Mouse (Mus musculus) B cell, adult 67 days (primary cell): ENCODE results near the gene Hist1h4m. TPM values are rescaled to one million over a fixed set of nuclear protein-coding genes. Genes with fewer than 3 reads are reported as not detected.

Experiments used
- total RNA-seq, 2 experiments: library from RNA; stranded (reverse); gene quantifications; 4 replicates each; pipeline ENCODE4 v1.2.4; 2023

The Hist1h4m gene
- 100 to 1,000 TPM; 475 to 486 TPM for total RNA-seq

DNA sequence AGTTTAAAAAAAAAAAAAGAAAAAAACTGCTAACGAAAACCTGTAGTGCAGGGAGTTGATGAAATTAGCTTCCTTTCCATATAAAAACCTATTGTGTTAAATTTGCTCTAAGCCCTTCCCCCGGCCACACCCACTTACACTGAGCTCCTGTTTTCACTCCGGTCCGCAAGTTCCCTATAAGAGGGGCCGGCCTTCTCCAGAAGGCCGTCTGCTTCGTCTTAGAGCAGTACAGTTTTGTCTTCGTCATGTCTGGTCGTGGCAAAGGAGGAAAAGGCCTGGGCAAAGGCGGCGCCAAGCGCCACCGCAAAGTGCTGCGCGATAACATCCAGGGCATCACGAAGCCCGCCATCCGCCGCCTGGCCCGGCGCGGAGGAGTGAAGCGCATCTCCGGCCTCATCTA is at the start of gene Hist1h4m:
Hist1h4m (plus strand) TSS at position 208 of the 400 bp plus-strand sequence.

DNA sequence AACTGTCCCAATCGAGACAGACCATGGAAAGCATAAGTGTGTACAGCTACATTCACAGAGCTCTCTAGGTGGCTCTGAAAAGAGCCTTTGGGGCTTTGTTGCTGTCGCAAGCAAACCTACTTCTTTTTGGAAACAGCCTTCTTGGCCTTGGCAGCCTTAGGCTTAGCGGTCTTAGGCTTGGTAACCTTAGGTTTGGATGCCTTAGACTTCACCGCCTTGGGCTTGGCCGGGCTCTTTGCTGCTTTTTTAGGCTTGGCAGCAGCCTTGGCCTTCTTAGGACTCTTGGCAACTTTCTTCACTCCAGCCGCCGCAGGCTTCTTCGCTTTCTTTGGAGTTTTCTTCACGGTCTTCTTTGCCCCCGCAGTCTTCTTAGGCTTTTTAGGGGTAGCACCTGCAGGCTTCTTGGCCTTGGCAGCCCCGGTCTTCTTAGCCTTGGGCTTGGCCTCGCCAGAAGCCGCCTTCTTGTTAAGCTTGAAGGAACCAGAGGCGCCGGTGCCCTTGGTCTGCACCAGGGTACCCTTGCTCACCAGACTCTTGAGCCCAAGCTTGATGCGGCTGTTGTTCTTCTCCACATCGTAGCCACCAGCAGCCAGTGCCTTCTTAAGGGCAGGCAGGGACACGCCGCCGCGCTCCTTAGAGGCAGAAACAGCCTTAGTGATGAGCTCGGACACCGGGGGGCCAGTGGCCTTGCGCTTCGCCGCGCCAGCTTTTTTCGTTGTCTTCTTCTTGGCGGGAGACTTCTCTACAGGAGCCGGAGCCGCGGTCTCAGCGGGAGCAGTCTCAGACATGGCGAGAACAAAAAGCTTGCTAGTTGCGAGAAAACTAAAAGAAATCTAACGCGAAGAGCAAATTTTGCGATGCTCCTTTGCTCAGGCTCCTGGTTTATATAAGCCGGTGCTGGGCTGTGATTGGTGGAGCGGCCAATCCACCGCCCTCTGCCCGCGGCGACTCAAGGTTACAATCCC is 31.5 kb upstream of the Hist1h4m start, which contains the start of gene Hist1h1b:
Hist1h1b (minus strand) TSS at position 859 of the 965 bp plus-strand sequence.

DNA sequence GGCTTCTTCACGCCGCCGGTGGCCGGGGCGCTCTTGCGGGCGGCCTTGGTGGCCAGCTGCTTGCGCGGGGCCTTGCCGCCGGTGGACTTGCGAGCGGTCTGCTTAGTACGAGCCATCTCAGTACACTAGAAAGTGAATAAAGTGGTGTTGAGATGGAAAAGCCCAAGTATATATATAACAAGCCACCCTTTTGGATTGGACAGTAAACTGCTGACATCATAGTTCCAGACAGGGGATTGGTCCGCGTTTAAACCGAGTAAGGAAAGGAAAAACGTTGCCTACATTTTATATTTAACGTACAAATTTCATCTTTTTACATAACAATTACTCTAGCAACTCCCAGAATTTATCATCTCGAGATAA is 28.3 kb upstream of the Hist1h4m start, which contains the start of gene Hist1h3i:
Hist1h3i (minus strand) TSS at position 116 of the 363 bp plus-strand sequence.

GRCm38 (mm10) chr13:21786899-21787629 is 24.5 kb upstream of the Hist1h4m start, which contains the start of the genes Hist1h2an and Hist1h2bp:
Gene Hist1h2an (minus strand): TSS chr13:21787218.
Gene Hist1h2bp (plus strand): TSS chr13:21787461.

DNA sequence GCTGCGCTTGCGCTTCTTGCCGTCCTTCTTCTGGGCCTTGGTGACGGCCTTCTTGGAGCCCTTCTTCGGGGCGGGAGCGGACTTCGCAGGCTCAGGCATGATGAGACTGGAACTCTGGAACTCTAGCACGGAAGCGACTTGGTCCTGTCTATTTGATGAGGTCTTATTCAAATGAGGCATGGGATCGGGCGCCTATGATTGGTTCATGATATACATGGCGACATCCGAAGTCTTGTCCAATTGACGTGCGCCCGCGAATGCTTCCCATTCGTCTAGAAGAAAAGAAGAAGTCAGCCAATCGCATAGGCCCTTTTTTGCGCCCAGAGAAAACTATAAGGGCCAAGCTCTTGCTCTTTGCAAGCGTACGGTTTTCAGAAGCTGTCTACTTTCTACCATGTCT is 1.5 kb upstream of the Hist1h4m start, which contains the start of the genes Hist1h2bq and Hist1h2ao:
Hist1h2bq (minus strand) TSS at position 125 of the 400 bp plus-strand sequence.
Hist1h2ao (plus strand) TSS at position 393 of the 400 bp plus-strand sequence.

GRCm38 (mm10) chr13:21831418-21832394 is 20.2 kb downstream of the Hist1h4m start, which contains the start of gene Hist1h4n:
Gene Hist1h4n (minus strand): TSS chr13:21832196.

DNA sequence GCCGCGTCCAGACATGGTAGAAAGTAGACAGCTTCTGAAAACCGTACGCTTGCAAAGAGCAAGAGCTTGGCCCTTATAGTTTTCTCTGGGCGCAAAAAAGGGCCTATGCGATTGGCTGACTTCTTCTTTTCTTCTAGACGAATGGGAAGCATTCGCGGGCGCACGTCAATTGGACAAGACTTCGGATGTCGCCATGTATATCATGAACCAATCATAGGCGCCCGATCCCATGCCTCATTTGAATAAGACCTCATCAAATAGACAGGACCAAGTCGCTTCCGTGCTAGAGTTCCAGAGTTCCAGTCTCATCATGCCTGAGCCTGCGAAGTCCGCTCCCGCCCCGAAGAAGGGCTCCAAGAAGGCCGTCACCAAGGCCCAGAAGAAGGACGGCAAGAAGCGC is 21.9 kb downstream of the Hist1h4m start, which contains the start of the genes Hist1h2ap and Hist1h2br:
Hist1h2ap (minus strand) TSS at position 47 of the 400 bp plus-strand sequence.
Hist1h2br (plus strand) TSS at position 283 of the 400 bp plus-strand sequence.

Other genes with a start within 250 kb of the Hist1h4m start
- not detected for gene Olfr1364, start 230.0 kb upstream of the Hist1h4m start, total RNA-seq
- not detected for gene Olfr1362, start 197.7 kb upstream of the Hist1h4m start, total RNA-seq
- not detected for gene Olfr11, start 169.2 kb upstream of the Hist1h4m start, total RNA-seq
- gene Olfr1361, start 148.4 kb upstream of the Hist1h4m start, total RNA-seq = not detected
- not detected for gene Olfr1360, start 134.3 kb upstream of the Hist1h4m start, total RNA-seq
- gene Olfr1359, start 113.6 kb upstream of the Hist1h4m start, total RNA-seq = not detected
- 100 to 1,000 TPM; 101 to 113 TPM for gene Hist1h2bl, start 95.6 kb upstream of the Hist1h4m start, total RNA-seq
- 100 to 1,000 TPM; 114 to 126 TPM for gene Hist1h2ai, start 95.3 kb upstream of the Hist1h4m start, total RNA-seq
- 100 to 1,000 TPM; 156 to 168 TPM for gene Hist1h3h, start 94.1 kb upstream of the Hist1h4m start, total RNA-seq
- gene Hist1h2bm, start 89.7 kb upstream of the Hist1h4m start, total RNA-seq = 10 to 100 TPM in 1 of 2 experiments, 1 to 10 TPM in 1; 7.6 to 10.7 TPM
- gene Hist1h4j, start 76.7 kb upstream of the Hist1h4m start, total RNA-seq = 10 to 100 TPM; 18.4 to 18.5 TPM
- gene Hist1h4k, start 61.2 kb upstream of the Hist1h4m start, total RNA-seq = 100 to 1,000 TPM; 328 to 393 TPM
- 10 to 100 TPM; 44.3 to 63.1 TPM for gene Hist1h2ak, start 57.9 kb upstream of the Hist1h4m start, total RNA-seq
- gene Hist1h2bn, start 57.6 kb upstream of the Hist1h4m start, total RNA-seq = 100 to 1,000 TPM; 110 to 111 TPM
- 10 to 100 TPM; 75.2 to 83.5 TPM for gene Hist1h1b, start 31.1 kb upstream of the Hist1h4m start, total RNA-seq
- 100 to 1,000 TPM; 223 to 298 TPM for gene Hist1h3i, start 28.4 kb upstream of the Hist1h4m start, total RNA-seq
- 10 to 100 TPM; 41.7 to 54.0 TPM for gene Hist1h2an, start 24.5 kb upstream of the Hist1h4m start, total RNA-seq
- 10 to 100 TPM; 52.4 to 61.6 TPM for gene Hist1h2bp, start 24.3 kb upstream of the Hist1h4m start, total RNA-seq
- gene Hist1h2bq, start 1.5 kb upstream of the Hist1h4m start, total RNA-seq = 100 to 1,000 TPM; 251 to 269 TPM
- gene Hist1h2ao, start 1.3 kb upstream of the Hist1h4m start, total RNA-seq = 100 to 1,000 TPM; 319 to 332 TPM
- 100 to 1,000 TPM in 1 of 2 experiments, 10 to 100 TPM in 1; 62.8 to 128 TPM for gene Hist1h4n, start 20.4 kb downstream of the Hist1h4m start, total RNA-seq
- 10 to 100 TPM; 73.3 to 83.2 TPM for gene Hist1h2ap, start 21.8 kb downstream of the Hist1h4m start, total RNA-seq
- gene Hist1h2br, start 22.0 kb downstream of the Hist1h4m start, total RNA-seq = 100 to 1,000 TPM; 244 to 262 TPM
- gene Zfp184, start 133.3 kb downstream of the Hist1h4m start, total RNA-seq = 1 to 10 TPM; 1.5 to 2.3 TPM
- not detected for gene Pom121l2, start 169.4 kb downstream of the Hist1h4m start, total RNA-seq
- under 1 TPM in 1 of 2 experiments, not detected in 1; 0.70 TPM for gene Prss16, start 198.0 kb downstream of the Hist1h4m start, total RNA-seq
- 10 to 100 TPM; 49.1 to 92.2 TPM for gene Hist1h2ah, start 223.8 kb downstream of the Hist1h4m start, total RNA-seq
- 10 to 100 TPM; 50.9 to 62.1 TPM for gene Hist1h2bk, start 224.1 kb downstream of the Hist1h4m start, total RNA-seq
- 100 to 1,000 TPM; 118 to 131 TPM for gene Hist1h4i, start 229.6 kb downstream of the Hist1h4m start, total RNA-seq
- gene Hist1h2ag, start 231.2 kb downstream of the Hist1h4m start, total RNA-seq = 10 to 100 TPM; 70.3 to 95.1 TPM
- 100 to 1,000 TPM in 1 of 2 experiments, 10 to 100 TPM in 1; 96.7 to 143 TPM for gene Hist1h2bj, start 231.5 kb downstream of the Hist1h4m start, total RNA-seq